In the genomic region with DNA sequence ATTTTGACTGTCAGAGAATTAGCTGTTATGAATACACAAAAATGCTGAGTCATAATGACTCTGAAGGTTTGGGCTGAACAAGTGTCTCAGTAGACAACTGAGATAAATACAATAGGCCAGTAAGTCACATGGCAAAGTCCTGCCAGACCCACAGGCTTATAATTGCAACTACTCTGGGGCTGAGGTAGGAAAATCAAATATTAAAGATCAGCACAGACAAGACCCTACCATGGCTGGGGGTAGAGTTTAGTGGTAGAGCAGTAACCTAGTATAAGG, we compare ENCODE assay signal across 12 mouse cellular contexts. TPM values are rescaled to one million over a fixed set of nuclear protein-coding genes. Genes with fewer than 3 reads are reported as not detected.
DNase-seq lines count a peak whose midpoint lies in the region; ATAC-seq and TF ChIP-seq lines count a peak whose summit lies in the region.
"Had no signal": no experiment of that assay in that cellular context is flagged by ENCODE, and none has a peak within 500 bp of the region (broad histone marks: within the 10 kb centered on the region; RNA-seq: fewer than 3 reads in every experiment).

No protein-coding gene starts in this region.

- ATAC-seq in midbrain, embryonic 14.5 days (ENCODE audit: low FRiP score, low TSS enrichment): no peak
- no peak for ATAC-seq in heart, postnatal 0 days (ENCODE audit: insufficient read depth, low read depth)
- ATAC-seq in kidney, embryonic 14.5 days (ENCODE audit: low FRiP score, low TSS enrichment): no peak

- no peak for TF ChIP-seq POLR2A in myocyte (IDR thresholded peaks at IDR 0.05; ENCODE audit: insufficient read length, low read depth)

- DNase-seq in midbrain, embryonic 14.5 days: peak; percentile 5
- DNase-seq in midbrain, embryonic 10.5 days (ENCODE audit: low spot score): no peak
- peak; percentile 41 for DNase-seq in NIH3T3 (ENCODE audit: low read depth)
- DNase-seq in heart, postnatal 0 days (ENCODE audit: low spot score): no peak
- DNase-seq in urinary bladder, postnatal 4 days (ENCODE audit: low spot score in 2 of 2): no peak
- no peak for DNase-seq in thymus, postnatal 36 days
- DNase-seq: adrenal gland, postnatal 14 days; lung, adult 2 months had no signal

- no peak overlapping the region for H3K9ac ChIP-seq in midbrain, embryonic 14.5 days (replicated peaks; ENCODE audit: low read length)
- no peak overlapping the region for H3K9ac ChIP-seq in heart, postnatal 0 days (replicated peaks; ENCODE audit: low read depth, low read length)
- no peak overlapping the region for H3K9ac ChIP-seq in kidney, embryonic 14.5 days (ENCODE audit: low read depth, low read length)
- H3K9ac ChIP-seq: embryonic facial prominence, embryonic 12.5 days; neural tube, embryonic 15.5 days had no signal

- H3ac ChIP-seq in myocyte (ENCODE audit: control insufficient read depth, insufficient read length): no peak overlapping the region

- H3K4me1 ChIP-seq in midbrain, embryonic 14.5 days (ENCODE audit: control insufficient read depth, insufficient read depth, low read length): peaks cover 5% of the 10 kb centered on the region; the same call in 1 of the 2 replicates
- H3K4me1 ChIP-seq in midbrain, embryonic 10.5 days: peaks cover 9% of the 10 kb centered on the region
- H3K4me1 ChIP-seq in heart, postnatal 0 days (ENCODE audit: control insufficient read depth, insufficient read depth): peaks cover 18% of the 10 kb centered on the region
- H3K4me1 ChIP-seq in kidney, embryonic 14.5 days (ENCODE audit: control insufficient read depth, insufficient read depth, low read length): peaks cover 5% of the 10 kb centered on the region; the same call in 1 of the 2 replicates

- peaks cover 7% of the 10 kb centered on the region for H3K36me3 ChIP-seq in midbrain, embryonic 14.5 days (ENCODE audit: control insufficient read depth, insufficient read depth, low read length)
- H3K36me3 ChIP-seq in midbrain, embryonic 10.5 days: peaks cover 12% of the 10 kb centered on the region
- peaks cover 2% of the 10 kb centered on the region; the same call in 1 of the 2 replicates for H3K36me3 ChIP-seq in heart, postnatal 0 days (replicated peaks; ENCODE audit: control insufficient read depth, insufficient read depth, low read length)
- H3K36me3 ChIP-seq in myocyte (ENCODE audit: control insufficient read depth, insufficient read depth): no peaks in the 10 kb centered on the region
- 0 out of 2 replicates have a peak, but pooled peaks cover 2% of the 10 kb centered on the region for H3K36me3 ChIP-seq in kidney, embryonic 14.5 days (ENCODE audit: control insufficient read depth, insufficient read depth, low read length)

- no peaks in the 10 kb centered on the region for H3K27me3 ChIP-seq in midbrain, embryonic 14.5 days (ENCODE audit: control insufficient read depth, insufficient read depth, low read length)
- H3K27me3 ChIP-seq in midbrain, embryonic 10.5 days (ENCODE audit: low read depth, poor library complexity, severe bottlenecking): no peaks in the 10 kb centered on the region
- no peaks in the 10 kb centered on the region for H3K27me3 ChIP-seq in heart, postnatal 0 days (ENCODE audit: control insufficient read depth, insufficient read depth, low read length)
- no peaks in the 10 kb centered on the region for H3K27me3 ChIP-seq in myocyte (ENCODE audit: control insufficient read depth, insufficient read depth, insufficient read length)
- no peaks in the 10 kb centered on the region for H3K27me3 ChIP-seq in kidney, embryonic 14.5 days (ENCODE audit: control insufficient read depth, insufficient read depth, low read length)
- H3K27me3 ChIP-seq: embryonic facial prominence, embryonic 12.5 days; neural tube, embryonic 15.5 days had no signal

- no peaks in the 10 kb centered on the region for H3K9me3 ChIP-seq in midbrain, embryonic 14.5 days (ENCODE audit: control insufficient read depth, low read length)
- no peaks in the 10 kb centered on the region for H3K9me3 ChIP-seq in midbrain, embryonic 10.5 days (replicated peaks)
- no peaks in the 10 kb centered on the region for H3K9me3 ChIP-seq in heart, postnatal 0 days (replicated peaks; ENCODE audit: control insufficient read depth, low read length)
- H3K9me3 ChIP-seq in kidney, embryonic 14.5 days (ENCODE audit: control insufficient read depth, low read length): no peaks in the 10 kb centered on the region
- H3K9me3 ChIP-seq: embryonic facial prominence, embryonic 12.5 days; neural tube, embryonic 15.5 days had no signal

- H3K27ac ChIP-seq in midbrain, embryonic 14.5 days (replicated peaks; ENCODE audit: low read depth, low read length): no peak overlapping the region
- H3K27ac ChIP-seq in midbrain, embryonic 10.5 days (replicated peaks): no peak overlapping the region
- peak overlapping the region; percentile 20; the same call in 1 of the 2 replicates for H3K27ac ChIP-seq in heart, postnatal 0 days (ENCODE audit: low read depth)
- no peak overlapping the region for H3K27ac ChIP-seq in kidney, embryonic 14.5 days (ENCODE audit: low read depth, low read length)
- H3K27ac ChIP-seq: embryonic facial prominence, embryonic 12.5 days; neural tube, embryonic 15.5 days had no signal

- no peak for TF ChIP-seq CTCF in heart, postnatal 0 days (IDR thresholded peaks at IDR 0.05; ENCODE audit: low read depth)

- no peak for TF ChIP-seq EP300 in heart, postnatal 0 days (IDR thresholded peaks at IDR 0.05; ENCODE audit: low read depth)

- H3K4me3 ChIP-seq in midbrain, embryonic 14.5 days (replicated peaks; ENCODE audit: low read depth, low read length): no peak overlapping the region
- no peak overlapping the region for H3K4me3 ChIP-seq in midbrain, embryonic 10.5 days
- no peak overlapping the region for H3K4me3 ChIP-seq in heart, postnatal 0 days (ENCODE audit: low read depth, low read length)
- H3K4me3 ChIP-seq in myocyte: no peak overlapping the region
- H3K4me3 ChIP-seq in kidney, embryonic 14.5 days (ENCODE audit: low read length): no peak overlapping the region
- H3K4me3 ChIP-seq: embryonic facial prominence, embryonic 12.5 days; neural tube, embryonic 15.5 days had no signal

- H3K4me2 ChIP-seq in midbrain, embryonic 14.5 days (ENCODE audit: low read length): no peak overlapping the region
- no peak overlapping the region for H3K4me2 ChIP-seq in heart, postnatal 0 days (ENCODE audit: low read depth, low read length)
- peak overlapping the region; percentile 44 for H3K4me2 ChIP-seq in myocyte (ENCODE audit: low read depth)
- no peak overlapping the region for H3K4me2 ChIP-seq in kidney, embryonic 14.5 days (replicated peaks; ENCODE audit: low read depth, low read length)
- H3K4me2 ChIP-seq: embryonic facial prominence, embryonic 12.5 days; neural tube, embryonic 15.5 days had no signal

- peaks cover 95% of the 10 kb centered on the region for H3K79me2 ChIP-seq in myocyte (ENCODE audit: control insufficient read depth, insufficient read depth)

TF ChIP-seq in myocyte, 11 proteins besides CTCF, POLR2A, EP300 and RAD21:
- peak; percentile 76 for TF ChIP-seq USF1 (IDR thresholded peaks at IDR 0.05; ENCODE audit: low read depth)
- TF ChIP-seq TCF3 (IDR thresholded peaks at IDR 0.05; ENCODE audit: insufficient read length, low read depth): no peak

RNA-seq across cellular contexts. Expression of a gene that starts 5.4 kb away (rescaled TPM):
- polyA plus RNA-seq in midbrain, embryonic 14.5 days (2014; fragmentation: Nextera tagmentation; extraction: Ambion mirVana): 106 and 107 TPM in 2 replicates
- 50.9 and 65.6 TPM in 2 replicates for polyA plus RNA-seq in midbrain, embryonic 10.5 days (2016; fragmentation: Nextera tagmentation; extraction: Ambion mirVana)
- 32.5 and 44.7 TPM in 2 replicates for total RNA-seq in heart, postnatal 0 days (2014; rRNA removed; ENCODE audit: low replicate concordance)
- polyA plus RNA-seq in heart, postnatal 0 days (2015; fragmentation: Nextera tagmentation; extraction: Ambion mirVana): 29.0 and 31.6 TPM in 2 replicates
- polyA plus RNA-seq in myocyte (2012; fragmentation: generic; extraction: Trizol): 20.3 TPM
- polyA plus RNA-seq in kidney, embryonic 14.5 days (2014; fragmentation: Nextera tagmentation; extraction: Ambion mirVana): 59.8 and 61.3 TPM in 2 replicates

RNA-seq across cellular contexts. Expression of a gene that starts 29.0 kb away (rescaled TPM):
- polyA plus RNA-seq in midbrain, embryonic 14.5 days (2014; fragmentation: Nextera tagmentation; extraction: Ambion mirVana): 73.8 and 82.4 TPM in 2 replicates
- polyA plus RNA-seq in midbrain, embryonic 10.5 days (2016; fragmentation: Nextera tagmentation; extraction: Ambion mirVana): 63.3 and 77.4 TPM in 2 replicates
- 16.3 and 21.9 TPM in 2 replicates for total RNA-seq in heart, postnatal 0 days (2014; rRNA removed; ENCODE audit: low replicate concordance)
- polyA plus RNA-seq in heart, postnatal 0 days (2015; fragmentation: Nextera tagmentation; extraction: Ambion mirVana): 30.9 and 33.8 TPM in 2 replicates
- 3.7 TPM for polyA plus RNA-seq in myocyte (2012; fragmentation: generic; extraction: Trizol)
- 67.1 and 68.7 TPM in 2 replicates for polyA plus RNA-seq in kidney, embryonic 14.5 days (2014; fragmentation: Nextera tagmentation; extraction: Ambion mirVana)

RNA-seq across cellular contexts. Expression of a gene that starts 29.3 kb away (rescaled TPM):
- 75.7 and 97.1 TPM in 2 replicates for polyA plus RNA-seq in midbrain, embryonic 14.5 days (2014; fragmentation: Nextera tagmentation; extraction: Ambion mirVana)
- 58.7 and 67.4 TPM in 2 replicates for polyA plus RNA-seq in midbrain, embryonic 10.5 days (2016; fragmentation: Nextera tagmentation; extraction: Ambion mirVana)
- total RNA-seq in heart, postnatal 0 days (2014; rRNA removed; ENCODE audit: low replicate concordance): 33.6 and 49.2 TPM in 2 replicates
- 35.3 and 36.8 TPM in 2 replicates for polyA plus RNA-seq in heart, postnatal 0 days (2015; fragmentation: Nextera tagmentation; extraction: Ambion mirVana)
- 8.6 TPM for polyA plus RNA-seq in myocyte (2012; fragmentation: generic; extraction: Trizol)
- polyA plus RNA-seq in kidney, embryonic 14.5 days (2014; fragmentation: Nextera tagmentation; extraction: Ambion mirVana): 44.2 and 57.2 TPM in 2 replicates

Comparison
In these comparisons a context has a peak if more than half of its experiments do, and no peak if none do; other contexts are left out.
1. DNase-seq: peak in midbrain, embryonic 14.5 days (single experiment) and NIH3T3 (single experiment); none in midbrain, embryonic 10.5 days (single experiment), heart, postnatal 0 days (single experiment), urinary bladder, postnatal 4 days (0 of 2) and thymus, postnatal 36 days (0 of 2).